Mouse (Mus musculus): ENCODE measurements at regions not wholly inside any gene's neighbourhood (a gene's known extent, or its start where the extent isn't known, plus 50 kb on each side); places are given as distances from the start of the nearest gene placed in this dataset.

GRCm38 (mm10) chr13:15283065-15283464 lies 180.0 kb upstream of the Gli3 start:
- DNase-seq (ENCODE audit: low read depth, low spot score) = no peak

- no peak for DNase-seq (ENCODE audit: low read depth, low spot score)
Observed at GRCm38 (mm10) chr13:15298457-15298856, 164.6 kb upstream of the Gli3 start.

GRCm38 (mm10) chr13:15325413-15325812 lies 137.6 kb upstream of the Gli3 start:
- DNase-seq (ENCODE audit: low read depth, low spot score) = no peak

- no peak for DNase-seq (ENCODE audit: low read depth, low spot score)
Observed at GRCm38 (mm10) chr13:15326146-15326545, 136.9 kb upstream of the Gli3 start.

- no peak for DNase-seq (ENCODE audit: low read depth, low spot score)
Observed at GRCm38 (mm10) chr13:15329561-15329960, 133.5 kb upstream of the Gli3 start.

GRCm38 (mm10) chr13:15343474-15343873 lies 119.6 kb upstream of the Gli3 start:
- DNase-seq (ENCODE audit: low read depth, low spot score) = no peak

- no peak for DNase-seq (ENCODE audit: low read depth, low spot score)
Observed at GRCm38 (mm10) chr13:15346866-15347265, 116.2 kb upstream of the Gli3 start.

GRCm38 (mm10) chr13:15366437-15366836 lies 96.6 kb upstream of the Gli3 start:
- DNase-seq (ENCODE audit: low read depth, low spot score) = no peak

- no peak for DNase-seq (ENCODE audit: low read depth, low spot score)
Observed at GRCm38 (mm10) chr13:15380081-15380480, 83.0 kb upstream of the Gli3 start.

GRCm38 (mm10) chr13:15395249-15395648 lies 67.8 kb upstream of the Gli3 start:
- DNase-seq (ENCODE audit: low read depth, low spot score) = peak; percentile 11

- DNase-seq (ENCODE audit: low read depth, low spot score) = no peak
Observed at GRCm38 (mm10) chr13:15395694-15396093, 67.3 kb upstream of the Gli3 start.

GRCm38 (mm10) chr13:15398677-15399076 lies 64.4 kb upstream of the Gli3 start:
- no peak for DNase-seq (ENCODE audit: low read depth, low spot score)
